Mouse (Mus musculus): ENCODE measurements at regions not wholly inside any gene's neighbourhood (a gene's known extent, or its start where the extent isn't known, plus 50 kb on each side); places are given as distances from the start of the nearest gene placed in this dataset.
A peak's percentile ranks its signal among the peaks of the same experiment; 100 is the strongest.

DNA sequence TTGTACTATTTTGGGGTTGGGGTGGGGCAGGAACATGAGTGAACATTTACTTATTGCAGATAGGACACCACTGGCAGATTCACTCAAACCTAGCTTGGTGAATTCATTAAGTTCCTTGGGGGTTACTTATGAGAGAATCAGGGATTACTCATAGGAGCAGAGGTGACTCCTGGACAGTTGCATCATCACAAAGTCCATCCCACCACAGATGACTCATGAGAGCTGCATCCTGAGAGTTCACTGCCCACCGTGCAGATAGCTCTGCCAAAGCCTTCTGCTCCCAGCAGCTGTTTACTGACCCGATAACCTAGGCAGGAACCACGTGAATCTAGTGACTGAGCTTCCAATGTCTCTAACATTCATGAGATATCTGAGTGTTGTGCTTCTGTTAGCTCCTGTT, 129.6 kb downstream of the Plekhb2 start:
- TF ChIP-seq POLR2A (IDR thresholded peaks at IDR 0.05; ENCODE audit: extremely low read depth, insufficient read depth, low read length), result no peak
- no peak for TF ChIP-seq CTCF (IDR thresholded peaks at IDR 0.05; ENCODE audit: low read depth, low read length)
- no peaks in the 10 kb centered on the region for H3K27me3 ChIP-seq (ENCODE audit: control insufficient read depth, insufficient read depth, low read length)
- no peaks in the 10 kb centered on the region for H3K36me3 ChIP-seq (ENCODE audit: control insufficient read depth, insufficient read depth, low read length)
- DNase-seq (ENCODE audit: extremely low read depth, low read depth, low spot score), result no peak
- H3K27ac ChIP-seq (replicated peaks; ENCODE audit: insufficient read depth, low read depth, low read length), result no peak overlapping the region
- no peak overlapping the region for H3K4me3 ChIP-seq (ENCODE audit: insufficient read depth, low read depth, low read length)
- no peak overlapping the region for H3K9ac ChIP-seq (ENCODE audit: low read depth, low read length)
- no peaks in the 10 kb centered on the region for H3K4me1 ChIP-seq (ENCODE audit: control insufficient read depth, insufficient read depth, low read length)
- no peaks in the 10 kb centered on the region for H3K79me2 ChIP-seq (ENCODE audit: control insufficient read depth, insufficient read depth, low read length)
- 61% methylated on average over 3 of the region's 3 CpGs for WGBS

DNA sequence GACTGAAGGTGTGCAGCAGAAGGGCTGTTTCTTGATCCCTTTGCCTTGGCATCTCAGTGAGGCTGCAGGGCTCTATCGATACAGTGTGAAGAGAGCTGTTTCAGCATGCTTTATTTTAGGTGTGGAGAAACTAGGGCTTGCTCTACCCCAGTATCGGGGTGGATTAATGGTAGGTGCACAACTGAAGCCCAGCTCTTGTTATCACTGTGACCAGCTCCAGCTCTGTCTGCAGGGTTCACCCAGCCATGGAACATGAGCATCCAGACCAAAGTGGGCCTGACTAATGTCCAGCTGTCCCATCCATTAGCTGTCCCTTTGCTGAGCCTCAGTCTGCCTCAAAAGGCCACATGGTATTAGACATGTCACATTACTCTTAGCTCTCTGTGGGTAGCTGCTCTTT, 132.2 kb downstream of the Plekhb2 start:
- TF ChIP-seq CTCF (IDR thresholded peaks at IDR 0.05; ENCODE audit: low read depth, low read length) (no peak), POLR2A (IDR thresholded peaks at IDR 0.05; ENCODE audit: extremely low read depth, insufficient read depth, low read length) (no peak)
- no peaks in the 10 kb centered on the region for H3K36me3 ChIP-seq (ENCODE audit: control insufficient read depth, insufficient read depth, low read length)
- no peaks in the 10 kb centered on the region for H3K4me1 ChIP-seq (ENCODE audit: control insufficient read depth, insufficient read depth, low read length)
- WGBS, result 93% methylated on average over 2 of the region's 2 CpGs
- H3K4me3 ChIP-seq (ENCODE audit: insufficient read depth, low read depth, low read length), result no peak overlapping the region
- H3K27ac ChIP-seq (replicated peaks; ENCODE audit: insufficient read depth, low read depth, low read length), result no peak overlapping the region
- no peak overlapping the region for H3K9ac ChIP-seq (ENCODE audit: low read depth, low read length)
- no peaks in the 10 kb centered on the region for H3K79me2 ChIP-seq (ENCODE audit: control insufficient read depth, insufficient read depth, low read length)
- no peaks in the 10 kb centered on the region for H3K27me3 ChIP-seq (ENCODE audit: control insufficient read depth, insufficient read depth, low read length)
- no peak for DNase-seq (ENCODE audit: extremely low read depth, low read depth, low spot score)

DNA sequence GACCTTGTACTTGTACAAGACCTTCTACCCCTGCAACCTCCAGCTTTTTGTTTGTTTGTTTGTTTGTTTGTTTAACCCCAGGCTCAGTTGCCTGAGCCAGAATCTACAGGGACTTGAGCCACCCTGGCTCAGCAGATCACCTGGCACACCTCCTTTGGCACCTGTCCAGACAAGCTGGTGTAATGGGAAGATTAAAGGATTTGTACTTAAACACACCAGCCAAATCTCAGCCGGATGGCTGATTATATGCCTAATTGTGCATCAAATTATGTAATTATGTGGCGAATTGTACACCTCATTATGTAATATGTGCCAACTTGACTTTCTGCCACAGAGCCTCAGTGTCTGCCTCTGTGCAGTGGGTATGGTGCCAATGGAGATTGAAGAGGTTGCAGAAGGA, 133.2 kb downstream of the Plekhb2 start:
- Histone ChIP-seq H3K27me3 (ENCODE audit: control insufficient read depth, insufficient read depth, low read length) (no peaks in the 10 kb centered on the region), H3K9ac (ENCODE audit: low read depth, low read length) (no peak overlapping the region), H3K4me3 (ENCODE audit: insufficient read depth, low read depth, low read length) (no peak overlapping the region), H3K4me1 (ENCODE audit: control insufficient read depth, insufficient read depth, low read length) (no peaks in the 10 kb centered on the region), H3K27ac (replicated peaks; ENCODE audit: insufficient read depth, low read depth, low read length) (no peak overlapping the region), H3K79me2 (ENCODE audit: control insufficient read depth, insufficient read depth, low read length) (no peaks in the 10 kb centered on the region), H3K36me3 (ENCODE audit: control insufficient read depth, insufficient read depth, low read length) (no peaks in the 10 kb centered on the region)
- WGBS, result 68% methylated on average over 2 of the region's 2 CpGs
- DNase-seq (ENCODE audit: extremely low read depth, low read depth, low spot score), result peak; percentile 17
- no peak for TF ChIP-seq CTCF (IDR thresholded peaks at IDR 0.05; ENCODE audit: low read depth, low read length)
- no peak for TF ChIP-seq POLR2A (IDR thresholded peaks at IDR 0.05; ENCODE audit: extremely low read depth, insufficient read depth, low read length)

- H3K36me3 ChIP-seq (ENCODE audit: control insufficient read depth, insufficient read depth, low read length), result no peaks in the 10 kb centered on the region
- H3K27ac ChIP-seq (replicated peaks; ENCODE audit: insufficient read depth, low read depth, low read length), result no peak overlapping the region
- no peak overlapping the region for H3K9ac ChIP-seq (ENCODE audit: low read depth, low read length)
- 77% methylated on average over 2 of the region's 2 CpGs for WGBS
- no peak overlapping the region for H3K4me3 ChIP-seq (ENCODE audit: insufficient read depth, low read depth, low read length)
- H3K4me1 ChIP-seq (ENCODE audit: control insufficient read depth, insufficient read depth, low read length), result no peaks in the 10 kb centered on the region
- TF ChIP-seq CTCF (IDR thresholded peaks at IDR 0.05; ENCODE audit: low read depth, low read length) (no peak), POLR2A (IDR thresholded peaks at IDR 0.05; ENCODE audit: extremely low read depth, insufficient read depth, low read length) (no peak)
- H3K79me2 ChIP-seq (ENCODE audit: control insufficient read depth, insufficient read depth, low read length), result no peaks in the 10 kb centered on the region
- no peaks in the 10 kb centered on the region for H3K27me3 ChIP-seq (ENCODE audit: control insufficient read depth, insufficient read depth, low read length)
- no peak for DNase-seq (ENCODE audit: extremely low read depth, low read depth, low spot score)
Observed at GRCm38 (mm10) chr1:34986861-34987260, 137.1 kb downstream of the Plekhb2 start.

- 76% methylated on average over 8 of the region's 8 CpGs for WGBS
- H3K9ac ChIP-seq (ENCODE audit: low read depth, low read length), result no peak overlapping the region
- H3K4me1 ChIP-seq (ENCODE audit: control insufficient read depth, insufficient read depth, low read length), result no peaks in the 10 kb centered on the region
- H3K36me3 ChIP-seq (ENCODE audit: control insufficient read depth, insufficient read depth, low read length), result no peaks in the 10 kb centered on the region
- H3K27ac ChIP-seq (replicated peaks; ENCODE audit: insufficient read depth, low read depth, low read length), result no peak overlapping the region
- TF ChIP-seq POLR2A (IDR thresholded peaks at IDR 0.05; ENCODE audit: extremely low read depth, insufficient read depth, low read length), result no peak
- no peak for TF ChIP-seq CTCF (IDR thresholded peaks at IDR 0.05; ENCODE audit: low read depth, low read length)
- no peaks in the 10 kb centered on the region for H3K27me3 ChIP-seq (ENCODE audit: control insufficient read depth, insufficient read depth, low read length)
- no peak overlapping the region for H3K4me3 ChIP-seq (ENCODE audit: insufficient read depth, low read depth, low read length)
- no peaks in the 10 kb centered on the region for H3K79me2 ChIP-seq (ENCODE audit: control insufficient read depth, insufficient read depth, low read length)
- no peak for DNase-seq (ENCODE audit: extremely low read depth, low read depth, low spot score)
Observed at GRCm38 (mm10) chr1:34987650-34988221, 138.0 kb downstream of the Plekhb2 start.

DNA sequence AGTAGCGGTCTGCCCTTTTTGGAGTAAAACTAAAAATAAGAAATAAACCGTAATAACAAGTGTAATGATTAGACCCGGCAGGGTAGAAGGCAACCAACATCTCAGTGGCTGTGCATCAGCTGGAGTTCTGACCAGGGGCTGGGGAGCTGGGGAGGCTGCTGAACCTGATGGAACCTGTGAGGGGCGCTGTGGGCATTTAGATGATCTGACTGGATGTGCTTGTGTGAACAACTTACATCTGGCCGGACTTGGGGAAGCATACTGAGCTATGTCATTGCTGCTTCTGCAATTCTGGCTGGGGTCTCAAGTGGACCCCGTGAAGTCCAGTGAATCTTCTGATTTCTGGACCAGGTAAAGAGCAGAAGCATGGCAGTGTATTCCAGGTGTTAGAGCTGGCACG, 138.4 kb downstream of the Plekhb2 start:
- no peak for TF ChIP-seq POLR2A (IDR thresholded peaks at IDR 0.05; ENCODE audit: extremely low read depth, insufficient read depth, low read length)
- no peak for TF ChIP-seq CTCF (IDR thresholded peaks at IDR 0.05; ENCODE audit: low read depth, low read length)
- Histone ChIP-seq H3K79me2 (ENCODE audit: control insufficient read depth, insufficient read depth, low read length) (no peaks in the 10 kb centered on the region), H3K4me1 (ENCODE audit: control insufficient read depth, insufficient read depth, low read length) (no peaks in the 10 kb centered on the region), H3K36me3 (ENCODE audit: control insufficient read depth, insufficient read depth, low read length) (no peaks in the 10 kb centered on the region), H3K9ac (ENCODE audit: low read depth, low read length) (no peak overlapping the region), H3K4me3 (ENCODE audit: insufficient read depth, low read depth, low read length) (no peak overlapping the region), H3K27me3 (ENCODE audit: control insufficient read depth, insufficient read depth, low read length) (no peaks in the 10 kb centered on the region), H3K27ac (replicated peaks; ENCODE audit: insufficient read depth, low read depth, low read length) (no peak overlapping the region)
- 76% methylated on average over 7 of the region's 7 CpGs for WGBS
- DNase-seq (ENCODE audit: extremely low read depth, low read depth, low spot score), result no peak
